Mouse (Mus musculus): ENCODE results near the gene Serpinb1c. TPM values are rescaled to one million over a fixed set of nuclear protein-coding genes. Genes with fewer than 3 reads are reported as not detected.

Gene Serpinb1c
- total and polyA plus RNA-seq, 2 experiments from 2014 or later, result 0.82 TPM; not detected in 1

GRCm38 (mm10) chr13:32850156-32850555 is 47.9 kb downstream of the Serpinb1c start:
- H3K36me3 ChIP-seq (ENCODE audit: insufficient read depth, low read length), result no peaks in the 10 kb centered on the region
- DNase-seq (ENCODE audit: low spot score) (no peak), ATAC-seq (ENCODE audit: low FRiP score) (no peak)
- no peak overlapping the region for H3K9ac ChIP-seq (replicated peaks; ENCODE audit: low read length, poor library complexity, severe bottlenecking)
- no peak overlapping the region for H3K4me3 ChIP-seq (ENCODE audit: low read depth, low read length)
- no peak overlapping the region for H3K4me2 ChIP-seq (ENCODE audit: low read depth, low read length, poor library complexity, severe bottlenecking)
- H3K4me1 ChIP-seq (ENCODE audit: insufficient read depth, low read length), result no peaks in the 10 kb centered on the region
- 74% methylated on average over 1 of the region's 1 CpGs for WGBS
- no peak for TF ChIP-seq CTCF (IDR thresholded peaks at IDR 0.05)
- no peaks in the 10 kb centered on the region for H3K9me3 ChIP-seq (ENCODE audit: low read length)
- no peak overlapping the region for H3K27ac ChIP-seq (ENCODE audit: low read depth, low read length)
- peaks cover 4% of the 10 kb centered on the region; the same call in 1 of the 2 replicates for H3K27me3 ChIP-seq (ENCODE audit: insufficient read depth, low read length)

GRCm38 (mm10) chr13:32849531-32850123 is 48.4 kb downstream of the Serpinb1c start:
- H3K36me3 ChIP-seq (ENCODE audit: insufficient read depth, low read length), result no peaks in the 10 kb centered on the region

GRCm38 (mm10) chr13:32849092-32849491 is 48.9 kb downstream of the Serpinb1c start:
- no peak for TF ChIP-seq CTCF (IDR thresholded peaks at IDR 0.05)
- ATAC-seq (ENCODE audit: low FRiP score) (no peak), DNase-seq (ENCODE audit: low spot score) (no peak)
- Histone ChIP-seq H3K4me2 (ENCODE audit: low read depth, low read length, poor library complexity, severe bottlenecking) (no peak overlapping the region), H3K4me1 (ENCODE audit: insufficient read depth, low read length) (no peaks in the 10 kb centered on the region), H3K4me3 (ENCODE audit: low read depth, low read length) (no peak overlapping the region), H3K9me3 (ENCODE audit: low read length) (no peaks in the 10 kb centered on the region), H3K27me3 (ENCODE audit: insufficient read depth, low read length) (peaks cover 4% of the 10 kb centered on the region; the same call in 1 of the 2 replicates), H3K9ac (replicated peaks; ENCODE audit: low read length, poor library complexity, severe bottlenecking) (no peak overlapping the region), H3K27ac (ENCODE audit: low read depth, low read length) (no peak overlapping the region), H3K36me3 (ENCODE audit: insufficient read depth, low read length) (no peaks in the 10 kb centered on the region)
- WGBS, result 83% methylated on average over 4 of the region's 4 CpGs

More at GRCm38 (mm10) chr13:32849531-32850123, 48.4 kb downstream of the Serpinb1c start:
- H3K4me2 ChIP-seq (ENCODE audit: low read depth, low read length, poor library complexity, severe bottlenecking), result no peak overlapping the region
- H3K9me3 ChIP-seq (ENCODE audit: low read length), result no peaks in the 10 kb centered on the region
- H3K9ac ChIP-seq (replicated peaks; ENCODE audit: low read length, poor library complexity, severe bottlenecking), result no peak overlapping the region
- peaks cover 4% of the 10 kb centered on the region; the same call in 1 of the 2 replicates for H3K27me3 ChIP-seq (ENCODE audit: insufficient read depth, low read length)
- ATAC-seq (ENCODE audit: low FRiP score) (no peak), DNase-seq (ENCODE audit: low spot score) (no peak)
- no peaks in the 10 kb centered on the region for H3K4me1 ChIP-seq (ENCODE audit: insufficient read depth, low read length)
- no peak overlapping the region for H3K27ac ChIP-seq (ENCODE audit: low read depth, low read length)
- TF ChIP-seq CTCF (IDR thresholded peaks at IDR 0.05), result no peak
- H3K4me3 ChIP-seq (ENCODE audit: low read depth, low read length), result no peak overlapping the region

GRCm38 (mm10) chr13:32846221-32846620 is 51.8 kb downstream of the Serpinb1c start:
- H3K9ac ChIP-seq (replicated peaks; ENCODE audit: low read length, poor library complexity, severe bottlenecking), result no peak overlapping the region
- DNase-seq (ENCODE audit: low spot score), result no peak
- no peak for ATAC-seq (ENCODE audit: low FRiP score)
- H3K9me3 ChIP-seq (ENCODE audit: low read length), result no peaks in the 10 kb centered on the region
- H3K36me3 ChIP-seq (ENCODE audit: insufficient read depth, low read length), result no peaks in the 10 kb centered on the region
- no peaks in the 10 kb centered on the region for H3K4me1 ChIP-seq (ENCODE audit: insufficient read depth, low read length)
- H3K4me2 ChIP-seq (ENCODE audit: low read depth, low read length, poor library complexity, severe bottlenecking), result no peak overlapping the region
- peaks cover 4% of the 10 kb centered on the region; the same call in 1 of the 2 replicates for H3K27me3 ChIP-seq (ENCODE audit: insufficient read depth, low read length)
- TF ChIP-seq CTCF (IDR thresholded peaks at IDR 0.05), result no peak
- no peak overlapping the region for H3K27ac ChIP-seq (ENCODE audit: low read depth, low read length)
- H3K4me3 ChIP-seq (ENCODE audit: low read depth, low read length), result no peak overlapping the region

GRCm38 (mm10) chr13:32841349-32841748 is 56.7 kb downstream of the Serpinb1c start:
- no peak for DNase-seq (ENCODE audit: low spot score)
- H3K36me3 ChIP-seq (ENCODE audit: insufficient read depth, low read length), result no peaks in the 10 kb centered on the region
- H3K4me3 ChIP-seq (ENCODE audit: low read depth, low read length), result no peak overlapping the region
- H3K4me2 ChIP-seq (ENCODE audit: low read depth, low read length, poor library complexity, severe bottlenecking), result no peak overlapping the region
- no peaks in the 10 kb centered on the region for H3K9me3 ChIP-seq (ENCODE audit: low read length)
- H3K27me3 ChIP-seq (ENCODE audit: insufficient read depth, low read length), result no peaks in the 10 kb centered on the region
- no peak overlapping the region for H3K9ac ChIP-seq (replicated peaks; ENCODE audit: low read length, poor library complexity, severe bottlenecking)
- no peak overlapping the region for H3K27ac ChIP-seq (ENCODE audit: low read depth, low read length)
- WGBS, result 93% methylated on average over 3 of the region's 3 CpGs
- no peak for ATAC-seq (ENCODE audit: low FRiP score)
- no peak for TF ChIP-seq CTCF (IDR thresholded peaks at IDR 0.05)
- H3K4me1 ChIP-seq (ENCODE audit: insufficient read depth, low read length), result no peaks in the 10 kb centered on the region

GRCm38 (mm10) chr13:32839314-32839713 is 58.7 kb downstream of the Serpinb1c start:
- DNase-seq (ENCODE audit: low spot score) (no peak), ATAC-seq (ENCODE audit: low FRiP score) (no peak)
- H3K27ac ChIP-seq (ENCODE audit: low read depth, low read length), result no peak overlapping the region
- no peaks in the 10 kb centered on the region for H3K9me3 ChIP-seq (ENCODE audit: low read length)
- 40% methylated on average over 1 of the region's 1 CpGs for WGBS
- no peak overlapping the region for H3K9ac ChIP-seq (replicated peaks; ENCODE audit: low read length, poor library complexity, severe bottlenecking)
- H3K27me3 ChIP-seq (ENCODE audit: insufficient read depth, low read length), result no peaks in the 10 kb centered on the region
- no peaks in the 10 kb centered on the region for H3K36me3 ChIP-seq (ENCODE audit: insufficient read depth, low read length)
- no peak overlapping the region for H3K4me3 ChIP-seq (ENCODE audit: low read depth, low read length)
- H3K4me2 ChIP-seq (ENCODE audit: low read depth, low read length, poor library complexity, severe bottlenecking), result no peak overlapping the region
- H3K4me1 ChIP-seq (ENCODE audit: insufficient read depth, low read length), result no peaks in the 10 kb centered on the region
- no peak for TF ChIP-seq CTCF (IDR thresholded peaks at IDR 0.05)

Data from midbrain, postnatal 0 days (tissue).